Comparison of ENCODE assay signal across 27 mouse cellular contexts in genomic region chr15:92321959-92322358, GRCm38 (mm10).
DNase-seq lines count a peak whose midpoint lies in the region; ATAC-seq and TF ChIP-seq lines count a peak whose summit lies in the region.
"Had no signal": no experiment of that assay in that cellular context is flagged by ENCODE, and none has a peak within 500 bp of the region (broad histone marks: within the 10 kb centered on the region; RNA-seq: fewer than 3 reads in every experiment).

No protein-coding gene starts in this region.

- peak; percentile 24 for DNase-seq in forebrain, postnatal 0 days
- no peak for DNase-seq in forebrain, embryonic 11.5 days (ENCODE audit: low spot score)
- DNase-seq in layer of hippocampus, adult 11-12 months (ENCODE audit: low spot score) = peak; percentile 15
- no peak for DNase-seq in layer of hippocampus, adult 9-11 months
- peak; percentile 12 to 17 for DNase-seq in right cerebral cortex, adult 2 months (ENCODE audit: low spot score in 2 of 2)
- no peak for DNase-seq in right cerebral cortex, postnatal 4 days
- no peak for DNase-seq in embryo, embryonic 11 days
- DNase-seq: adrenal gland, adult 8-10 months; adrenal gland, postnatal 25 days; cerebellum, adult 18-20 months; cerebellum, adult 9-10 months; cerebellum, postnatal 14 days; gastrocnemius, adult 2 months; gastrocnemius, postnatal 14 days; heart, adult 18-20 months; heart, postnatal 10 days; heart, postnatal 36 days had no signal

- no peaks in the 10 kb centered on the region for H3K4me1 ChIP-seq in forebrain, postnatal 0 days (ENCODE audit: insufficient read depth)
- H3K4me1 ChIP-seq in forebrain, embryonic 11.5 days (replicated peaks; ENCODE audit: control insufficient read depth, insufficient read depth, low read length) = no peaks in the 10 kb centered on the region
- H3K4me1 ChIP-seq: embryonic facial prominence, embryonic 12.5 days; embryonic facial prominence, embryonic 15.5 days; forebrain, embryonic 12.5 days; forebrain, embryonic 15.5 days; heart, embryonic 15.5 days had no signal

- H3K4me2 ChIP-seq in forebrain, postnatal 0 days (ENCODE audit: low read depth) = no peak overlapping the region
- H3K4me2 ChIP-seq in forebrain, embryonic 11.5 days (ENCODE audit: low read depth, low read length, severe bottlenecking) = no peak overlapping the region
- H3K4me2 ChIP-seq: embryonic facial prominence, embryonic 12.5 days; embryonic facial prominence, embryonic 15.5 days; forebrain, embryonic 12.5 days; forebrain, embryonic 15.5 days; heart, embryonic 12.5 days; heart, embryonic 15.5 days; hindbrain, embryonic 13.5 days had no signal

- H3K27me3 ChIP-seq in forebrain, postnatal 0 days (ENCODE audit: insufficient read depth, low read length) = no peaks in the 10 kb centered on the region
- H3K27me3 ChIP-seq in forebrain, embryonic 11.5 days (ENCODE audit: control insufficient read depth, insufficient read depth, low read length) = no peaks in the 10 kb centered on the region
- H3K27me3 ChIP-seq: embryonic facial prominence, embryonic 12.5 days; embryonic facial prominence, embryonic 15.5 days; forebrain, embryonic 12.5 days; forebrain, embryonic 15.5 days; heart, embryonic 12.5 days; heart, embryonic 15.5 days; hindbrain, embryonic 13.5 days had no signal

- ATAC-seq in forebrain, postnatal 0 days = no peak
- no peak for ATAC-seq in forebrain, embryonic 11.5 days (replicated peaks; ENCODE audit: low FRiP score)
- ATAC-seq: activated CD4-positive, CD25-positive, alpha-beta regulatory T cell, adult 4 months; forebrain, embryonic 15.5 days; hindbrain, embryonic 16.5 days had no signal

- 74% methylated on average over 6 of the region's 6 CpGs for WGBS in forebrain, postnatal 0 days
- 92% methylated on average over 6 of the region's 6 CpGs for WGBS in forebrain, embryonic 11.5 days

- peaks cover 7% of the 10 kb centered on the region; the same call in 1 of the 2 replicates for H3K36me3 ChIP-seq in forebrain, postnatal 0 days (ENCODE audit: insufficient read depth)
- no peaks in the 10 kb centered on the region for H3K36me3 ChIP-seq in forebrain, embryonic 11.5 days (ENCODE audit: control insufficient read depth, insufficient read depth, low read length)
- H3K36me3 ChIP-seq: embryonic facial prominence, embryonic 12.5 days; embryonic facial prominence, embryonic 15.5 days; forebrain, embryonic 12.5 days; forebrain, embryonic 15.5 days; heart, embryonic 12.5 days; heart, embryonic 15.5 days; hindbrain, embryonic 10.5 days had no signal

- no peak overlapping the region for H3K27ac ChIP-seq in forebrain, postnatal 0 days (ENCODE audit: low read depth, low read length)
- no peak overlapping the region for H3K27ac ChIP-seq in forebrain, embryonic 11.5 days (ENCODE audit: low read depth, low read length)
- H3K27ac ChIP-seq: embryonic facial prominence, embryonic 12.5 days; embryonic facial prominence, embryonic 15.5 days; forebrain, embryonic 12.5 days; forebrain, embryonic 15.5 days; gastrocnemius, adult 2 months; heart, embryonic 15.5 days; hindbrain, embryonic 10.5 days; hindbrain, embryonic 13.5 days had no signal

- H3K9ac ChIP-seq in forebrain, postnatal 0 days = no peak overlapping the region
- no peak overlapping the region for H3K9ac ChIP-seq in forebrain, embryonic 11.5 days (ENCODE audit: low read length)
- H3K9ac ChIP-seq: embryonic facial prominence, embryonic 12.5 days; embryonic facial prominence, embryonic 15.5 days; forebrain, embryonic 12.5 days; forebrain, embryonic 15.5 days; heart, embryonic 12.5 days; heart, embryonic 15.5 days; hindbrain, embryonic 13.5 days had no signal

- TF ChIP-seq CTCF in forebrain, postnatal 0 days (IDR thresholded peaks at IDR 0.05; ENCODE audit: low read depth) = no peak

- H3K4me3 ChIP-seq in forebrain, postnatal 0 days (ENCODE audit: low read depth, low read length) = no peak overlapping the region
- no peak overlapping the region for H3K4me3 ChIP-seq in forebrain, embryonic 11.5 days (ENCODE audit: low read depth, low read length)
- H3K4me3 ChIP-seq: embryonic facial prominence, embryonic 12.5 days; embryonic facial prominence, embryonic 15.5 days; forebrain, embryonic 12.5 days; forebrain, embryonic 15.5 days; gastrocnemius, adult 2 months; heart, embryonic 12.5 days; heart, embryonic 15.5 days; hindbrain, embryonic 10.5 days; hindbrain, embryonic 13.5 days had no signal

- H3K9me3 ChIP-seq in forebrain, postnatal 0 days (ENCODE audit: low read length) = no peaks in the 10 kb centered on the region
- H3K9me3 ChIP-seq in forebrain, embryonic 11.5 days (ENCODE audit: control insufficient read depth, low read length) = no peaks in the 10 kb centered on the region
- H3K9me3 ChIP-seq: embryonic facial prominence, embryonic 12.5 days; embryonic facial prominence, embryonic 15.5 days; forebrain, embryonic 12.5 days; forebrain, embryonic 15.5 days; heart, embryonic 12.5 days; heart, embryonic 15.5 days; hindbrain, embryonic 10.5 days; hindbrain, embryonic 13.5 days had no signal

Comparison
In these comparisons a context has a peak if more than half of its experiments do, and no peak if none do; other contexts are left out.
1. DNase-seq: peak in forebrain, postnatal 0 days (single experiment), layer of hippocampus, adult 11-12 months (single experiment) and right cerebral cortex, adult 2 months (2 of 2); none in forebrain, embryonic 11.5 days (single experiment), layer of hippocampus, adult 9-11 months (single experiment), right cerebral cortex, postnatal 4 days (single experiment) and embryo, embryonic 11 days (single experiment).